Mouse (Mus musculus): ENCODE measurements around the gene Edem1. TPM values are rescaled to one million over a fixed set of nuclear protein-coding genes. Genes with fewer than 3 reads are reported as not detected.

Edem1 gene
- total and polyA plus RNA-seq, 3 experiments = 70.9 to 216 (median 157) TPM

DNA sequence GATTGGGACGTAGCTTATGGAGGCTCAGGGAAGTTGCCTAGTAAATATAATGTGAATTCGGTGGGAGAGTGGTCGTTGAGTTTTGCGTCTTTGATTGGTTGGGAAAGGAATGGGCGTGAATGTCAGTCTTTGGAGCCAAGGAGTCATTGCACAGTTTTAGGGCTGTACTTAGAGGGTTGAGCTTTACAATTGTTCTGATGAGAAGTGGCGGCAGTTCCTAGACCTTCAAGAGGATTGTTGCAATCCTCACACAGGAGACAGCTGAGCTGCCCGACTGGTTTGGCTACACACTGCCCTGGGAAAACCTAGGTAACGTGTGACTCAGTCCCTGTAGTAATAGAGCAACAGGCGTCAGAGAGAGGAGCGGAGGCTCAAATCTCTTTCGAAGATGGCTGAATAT is 44.4 kb upstream of the Edem1 start:
- no peak overlapping the region for H3K27ac ChIP-seq (ENCODE audit: insufficient read depth, low read depth)
- TF ChIP-seq SIN3A (IDR thresholded peaks at IDR 0.05; ENCODE audit: low read length) = no peak
- TF ChIP-seq GABPA (IDR thresholded peaks at IDR 0.05; ENCODE audit: insufficient replicate concordance, low read depth, low read length) = no peak
- no peak for TF ChIP-seq MAZ (IDR thresholded peaks at IDR 0.05; ENCODE audit: low read depth, low read length)
- no peak for TF ChIP-seq TCF12 (IDR thresholded peaks at IDR 0.05; ENCODE audit: low read depth, low read length)
- TF ChIP-seq RCOR1 (conservative IDR thresholded peaks at IDR 0.05; ENCODE audit: low read depth, low read length) = no peak
- no peak for TF ChIP-seq KAT2A (IDR thresholded peaks at IDR 0.05; ENCODE audit: insufficient replicate concordance, low read length)
- no peak for TF ChIP-seq ZMIZ1 (IDR thresholded peaks at IDR 0.05; ENCODE audit: low read depth, low read length)
- no peak for TF ChIP-seq JUND (conservative IDR thresholded peaks at IDR 0.05; ENCODE audit: low read depth, low read length)
- TF ChIP-seq RAD21 (IDR thresholded peaks at IDR 0.05; ENCODE audit: low read depth, low read length) = no peak
- TF ChIP-seq NRF1 (IDR thresholded peaks at IDR 0.05; ENCODE audit: low read depth, low read length) = no peak
- TF ChIP-seq UBTF (IDR thresholded peaks at IDR 0.05; ENCODE audit: low read depth, low read length) = no peak
- TF ChIP-seq SMC3 (IDR thresholded peaks at IDR 0.05; ENCODE audit: low read depth, low read length) = no peak
- no peak for TF ChIP-seq E2F4 (IDR thresholded peaks at IDR 0.05; ENCODE audit: insufficient replicate concordance, low read depth, low read length)
- TF ChIP-seq EP300 (IDR thresholded peaks at IDR 0.05; ENCODE audit: low read length) = no peak
- no peak for TF ChIP-seq ZNF384 (IDR thresholded peaks at IDR 0.05; ENCODE audit: low read depth, low read length)
- dilution Hi-C loops (cut with MboI; ENCODE audit: extremely low pct_ligation_motif_present, extremely low pct_unique_long_range_greater_than_20kb, low sequenced_read_pairs) = no loop called here
- no peaks in the 10 kb centered on the region for H3K9me3 ChIP-seq (replicated peaks; ENCODE audit: low read length)
- H3K9ac ChIP-seq (ENCODE audit: insufficient read depth, low read depth) = peak overlapping the region; percentile 88
- in situ Hi-C loops (cut with MboI; ENCODE audit: low pct_ligation_motif_present, low pct_unique_long_range_greater_than_20kb, low sequenced_read_pairs) = loop anchor here (5.0 kb wide), 1 partner anchor 33 kb away; no protein-coding TSS in a partner anchor
- H3K4me2 ChIP-seq (ENCODE audit: insufficient read depth, low read depth, poor library complexity, severe bottlenecking) = peak overlapping the region; percentile 98
- H3K4me1 ChIP-seq (ENCODE audit: control insufficient read depth in 1 of 2, insufficient read depth in 2 of 2) = peaks cover 4 to 57% of the 10 kb centered on the region in 2 experiments
- no peaks in the 10 kb centered on the region for H3K27me3 ChIP-seq (replicated peaks)
- H3K79me2 ChIP-seq (replicated peaks; ENCODE audit: control insufficient read depth, extremely low read depth, insufficient read depth, poor library complexity, severe bottlenecking) = peaks cover 58% of the 10 kb centered on the region
- H3K4me3 ChIP-seq (replicated peaks in 1 of 3; ENCODE audit: low read depth in 2 of 3, low read length in 2 of 3, poor library complexity in 1 of 3) = peak overlapping the region; percentile 95 to 96 (median 95)
- H3K36me3 ChIP-seq (replicated peaks in 1 of 2; ENCODE audit: control insufficient read depth in 1 of 2, insufficient read depth in 1 of 2, low read length in 1 of 2) = peaks cover 9 to 25% of the 10 kb centered on the region in 2 experiments
- DNase-seq (ENCODE audit: extremely low read depth) = no peak

- no peaks in the 10 kb centered on the region for H3K9me3 ChIP-seq (replicated peaks; ENCODE audit: low read length)
- H3K79me2 ChIP-seq (replicated peaks; ENCODE audit: control insufficient read depth, extremely low read depth, insufficient read depth, poor library complexity, severe bottlenecking) = peaks cover 65% of the 10 kb centered on the region
- DNase-seq (ENCODE audit: extremely low read depth) = no peak
- in situ Hi-C loops (cut with MboI; ENCODE audit: low pct_ligation_motif_present, low pct_unique_long_range_greater_than_20kb, low sequenced_read_pairs) = loop anchor here (5.0 kb wide), 1 partner anchor 33 kb away; no protein-coding TSS in a partner anchor
- peak overlapping the region; percentile 98 for H3K4me2 ChIP-seq (ENCODE audit: insufficient read depth, low read depth, poor library complexity, severe bottlenecking)
- H3K27ac ChIP-seq (ENCODE audit: insufficient read depth, low read depth) = no peak overlapping the region
- H3K9ac ChIP-seq (ENCODE audit: insufficient read depth, low read depth) = peak overlapping the region; percentile 88
- TF ChIP-seq MXI1 (IDR thresholded peaks at IDR 0.05; ENCODE audit: low read depth, low read length) = no peak
- TF ChIP-seq CTCF (conservative IDR thresholded peaks at IDR 0.05 in 1 of 2, IDR thresholded peaks at IDR 0.05 in 1 of 2; ENCODE audit: low read depth in 2 of 2, low read length in 2 of 2) = peak in 1 of 2 experiments; percentile 19; a peak in 2 of 4 replicates
- H3K36me3 ChIP-seq (replicated peaks in 1 of 2; ENCODE audit: control insufficient read depth in 1 of 2, insufficient read depth in 1 of 2, low read length in 1 of 2) = peaks cover 11 to 30% of the 10 kb centered on the region in 2 experiments
- peaks cover 2 to 54% of the 10 kb centered on the region in 2 experiments; a peak in 3 of 4 replicates for H3K4me1 ChIP-seq (ENCODE audit: control insufficient read depth in 1 of 2, insufficient read depth in 2 of 2)
- H3K27me3 ChIP-seq (replicated peaks) = no peaks in the 10 kb centered on the region
- dilution Hi-C loops (cut with MboI; ENCODE audit: extremely low pct_ligation_motif_present, extremely low pct_unique_long_range_greater_than_20kb, low sequenced_read_pairs) = no loop called here
- peak overlapping the region; percentile 95 to 96 (median 95) for H3K4me3 ChIP-seq (replicated peaks in 1 of 3; ENCODE audit: low read depth in 2 of 3, low read length in 2 of 3, poor library complexity in 1 of 3)
Observed at GRCm38 (mm10) chr6:108784796-108785195, 43.6 kb upstream of the Edem1 start.
